Mouse (Mus musculus) frontal cortex, adult (tissue): ENCODE data around the gene Med21.

ENCODE experiments used
- ATAC-seq: cut with Nextera tagmentation; 2 replicates; pipeline ENCODE4 v1.9.2; 2017; ENCODE audit warnings: mild to moderate bottlenecking, moderate library complexity, mixed read lengths; ENCODE audit not compliant: low TSS enrichment

Gene Med21

DNA sequence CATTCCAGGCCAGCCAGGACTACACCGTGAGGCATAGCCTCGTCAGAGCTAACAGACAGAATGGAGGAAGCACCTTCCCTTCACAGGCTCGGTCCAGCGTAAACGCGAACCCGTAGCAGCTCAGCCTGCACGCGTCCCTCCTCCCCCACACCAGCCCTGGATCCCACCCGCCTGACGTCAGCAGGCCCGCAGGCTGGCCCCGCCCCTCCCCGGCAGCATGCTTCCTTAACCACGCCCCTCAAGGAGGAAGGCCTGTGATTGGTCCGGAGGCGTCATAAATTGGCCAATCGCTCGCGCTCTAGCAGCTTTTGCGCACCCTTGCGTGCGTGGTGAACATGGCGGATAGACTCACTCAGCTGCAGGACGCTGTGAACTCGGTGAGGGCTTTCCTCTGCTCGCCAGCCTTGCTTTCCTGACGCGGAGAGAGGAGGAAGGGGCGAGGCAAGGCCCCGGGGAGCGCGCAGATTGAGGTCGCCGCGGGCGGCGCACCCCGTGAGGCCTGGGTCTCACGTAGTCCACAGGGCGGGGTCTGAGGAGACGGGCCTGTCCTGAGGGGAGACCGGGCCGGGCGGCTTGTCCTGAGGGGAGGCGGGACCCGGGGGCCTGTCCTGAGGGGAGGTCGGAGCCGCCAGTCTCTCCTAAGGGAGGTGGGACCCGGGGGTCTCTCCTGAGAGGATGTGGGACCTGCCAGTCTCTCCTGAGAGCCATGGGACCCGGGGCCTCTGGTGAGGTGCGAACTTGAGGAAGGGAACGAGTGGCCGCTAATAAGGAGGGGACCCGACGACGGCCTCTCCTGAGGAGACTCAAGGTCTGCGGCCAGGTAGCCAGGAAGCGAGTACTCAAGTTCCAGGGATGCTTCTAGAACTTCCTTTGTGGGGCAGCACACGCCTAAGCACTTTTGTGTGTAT is at the start of gene Med21, which contains the start of gene Tm7sf3:
Gene Med21, plus strand, starts transcription at position 272 of the 908 bp plus-strand sequence.
Gene Tm7sf3, minus strand, starts transcription at position 549 of the 908 bp plus-strand sequence.
- ATAC-seq = peak; percentile 96

DNA sequence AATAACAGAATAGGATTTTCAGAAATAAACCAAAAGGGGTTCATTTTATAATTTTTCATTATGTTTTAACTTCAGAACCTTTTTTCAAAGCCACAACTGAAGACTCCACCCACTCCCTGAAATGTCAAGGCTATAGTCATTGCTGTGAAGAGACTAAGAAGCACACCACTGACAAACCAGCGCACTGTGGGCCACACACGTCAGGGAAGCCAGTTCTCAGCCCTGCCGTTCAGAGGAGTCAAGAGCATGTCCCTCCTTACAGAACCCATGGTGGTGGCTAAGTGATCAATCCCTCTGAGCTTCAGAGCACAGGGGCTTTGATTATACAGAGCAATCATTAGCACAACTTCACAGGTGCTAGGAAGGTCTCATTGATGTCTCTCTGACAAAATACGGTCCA is 39.7 kb upstream of the Med21 start:
- ATAC-seq = no peak; the same call in 1 of the 2 replicates

GRCm38 (mm10) chr6:146603651-146604050 is 38.7 kb upstream of the Med21 start:
- peak; percentile 7; the same call in 1 of the 2 replicates for ATAC-seq

- ATAC-seq = no peak
Measured at GRCm38 (mm10) chr6:146611385-146611784, 31.0 kb upstream of the Med21 start.

DNA sequence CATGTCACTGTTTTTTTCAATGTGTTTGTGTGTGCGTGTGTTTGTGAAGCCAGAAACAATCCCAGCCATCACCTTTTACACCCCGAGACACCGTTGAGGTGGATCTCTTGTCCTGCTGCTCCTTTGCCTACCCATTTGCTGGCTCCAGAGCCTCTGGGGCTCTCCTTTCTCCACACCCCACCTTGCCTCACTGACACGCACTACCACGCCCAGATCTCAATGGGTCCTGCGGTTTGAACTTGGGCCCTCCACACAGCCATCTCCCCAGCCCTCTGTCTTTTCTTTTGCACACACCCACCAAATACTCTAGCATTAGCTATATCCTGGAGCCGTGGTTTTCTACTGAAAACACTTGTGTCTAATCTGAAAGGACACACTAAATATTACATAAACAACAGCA is 30.4 kb upstream of the Med21 start:
- ATAC-seq = no peak

DNA sequence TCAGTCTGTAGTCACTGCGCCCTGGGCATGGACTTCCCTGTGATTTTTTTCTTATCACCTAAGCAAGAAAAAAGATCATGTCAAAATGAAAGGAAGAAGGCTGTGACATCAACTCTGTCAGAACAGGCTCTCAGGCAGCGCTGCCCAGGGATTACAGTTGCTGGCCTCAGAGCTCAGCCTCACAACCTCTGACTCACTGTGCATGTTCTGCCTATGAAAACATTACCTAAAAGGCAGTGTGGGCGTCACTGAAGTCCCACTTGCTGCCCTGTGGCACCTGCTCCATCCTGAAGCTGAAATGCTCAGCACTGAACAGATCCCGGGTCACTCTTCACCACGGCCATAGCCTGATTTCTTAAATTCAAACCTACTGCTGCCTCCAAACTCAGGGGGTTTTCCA is 29.6 kb upstream of the Med21 start:
- 0 out of 2 replicates have a peak, but pooled peaks have one; percentile 24 for ATAC-seq

- ATAC-seq = no peak
Measured at GRCm38 (mm10) chr6:146613907-146614306, 28.4 kb upstream of the Med21 start.

DNA sequence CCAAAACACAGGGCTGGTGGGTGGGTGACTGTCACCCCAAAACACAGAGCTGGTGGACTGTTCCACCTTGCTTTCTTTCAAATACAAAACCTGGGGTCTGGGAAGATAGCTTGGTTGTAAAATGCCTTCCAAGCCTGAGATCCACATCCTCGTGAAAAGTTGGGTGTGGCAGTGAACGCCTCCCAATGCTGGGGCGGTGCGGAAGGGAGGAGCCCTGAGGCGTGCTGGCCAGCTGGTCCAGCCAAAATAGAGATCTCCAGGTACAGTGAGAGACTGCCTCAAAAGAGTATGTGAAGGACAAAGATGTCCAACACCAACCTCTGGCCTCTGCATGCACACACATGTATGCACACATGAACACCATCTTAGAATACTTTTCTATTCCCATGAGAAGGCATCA is 27.8 kb upstream of the Med21 start:
- ATAC-seq = no peak

DNA sequence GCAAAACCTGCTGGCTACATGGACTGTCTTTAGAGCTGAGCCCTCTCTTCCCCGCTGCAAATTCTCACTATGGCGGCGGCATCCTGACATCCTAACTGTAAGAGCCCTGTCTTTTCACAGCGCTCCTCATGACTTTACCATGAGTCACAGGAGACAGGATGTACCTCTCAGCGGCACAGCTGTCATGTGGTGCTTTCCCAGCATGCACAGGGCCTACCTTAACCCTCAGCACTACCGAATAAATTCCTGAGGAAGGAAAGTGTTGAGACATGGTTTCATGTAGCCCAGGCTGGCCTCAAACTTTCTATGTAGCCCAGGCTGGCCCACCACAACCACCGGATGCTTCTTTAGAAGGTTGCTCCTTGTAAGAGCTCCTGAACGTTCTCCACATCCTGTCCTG is 26.5 kb upstream of the Med21 start:
- no peak for ATAC-seq

DNA sequence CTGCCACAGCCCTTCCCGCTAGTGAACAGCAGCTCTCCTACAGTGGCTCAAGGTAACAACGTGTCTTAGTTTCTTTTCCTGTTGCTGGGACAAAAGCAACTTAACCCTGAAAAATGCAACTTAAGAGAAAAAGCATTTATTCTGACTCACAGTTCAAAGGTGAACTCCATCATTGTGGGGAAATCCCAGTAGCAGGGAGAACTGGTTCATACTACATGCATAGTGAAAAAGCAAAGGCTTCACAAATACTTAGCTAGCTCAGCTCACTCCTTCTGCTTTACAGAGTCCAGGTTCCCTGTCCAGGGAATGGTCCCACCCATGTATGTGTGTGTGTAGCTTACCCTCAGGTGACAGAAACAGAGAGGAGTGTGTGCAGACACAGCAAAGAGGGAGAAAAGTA is 25.7 kb upstream of the Med21 start:
- ATAC-seq = no peak

GRCm38 (mm10) chr6:146628123-146628522 is 14.2 kb upstream of the Med21 start:
- ATAC-seq = no peak

- no peak for ATAC-seq
Measured at GRCm38 (mm10) chr6:146629781-146630756, 12.3 kb upstream of the Med21 start.

DNA sequence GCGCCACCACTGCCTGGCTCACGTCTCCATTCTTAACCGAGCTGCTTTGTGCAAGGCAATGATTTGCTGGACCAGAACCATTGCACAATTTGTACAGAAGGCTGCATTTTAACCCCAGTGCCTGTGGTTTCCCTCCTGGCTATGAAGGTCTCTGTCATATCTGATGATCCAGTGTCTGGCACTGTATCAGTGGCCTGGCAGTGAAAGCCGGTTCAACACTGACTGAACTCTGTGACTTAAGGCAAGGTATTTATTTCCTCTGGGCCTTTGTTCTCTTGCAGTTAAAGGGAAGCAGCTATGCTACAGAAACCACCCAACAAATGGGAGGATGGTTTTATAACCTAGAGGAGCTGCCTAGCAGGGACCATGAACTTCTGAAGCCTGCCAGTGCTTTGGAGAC is 11.4 kb upstream of the Med21 start:
- ATAC-seq = no peak

DNA sequence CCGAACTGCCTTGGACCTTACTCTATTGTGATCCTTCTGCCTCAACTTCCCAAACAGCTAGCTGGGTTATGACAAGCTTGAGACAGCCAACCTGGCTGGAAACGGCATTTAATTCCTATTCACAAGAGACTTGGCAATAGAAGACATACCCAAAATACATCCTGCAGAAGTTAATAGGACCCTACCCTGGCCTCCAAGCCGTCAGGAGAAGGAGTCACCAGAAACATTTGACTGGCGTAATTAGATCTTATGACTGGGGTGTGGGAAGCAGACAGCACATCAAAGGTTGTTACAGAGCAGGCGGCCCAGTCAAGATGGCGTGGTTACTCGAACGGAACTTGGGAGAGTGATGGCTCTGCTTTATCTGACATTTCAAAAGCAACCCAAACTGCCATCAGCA is 10.5 kb upstream of the Med21 start:
- ATAC-seq = no peak

DNA sequence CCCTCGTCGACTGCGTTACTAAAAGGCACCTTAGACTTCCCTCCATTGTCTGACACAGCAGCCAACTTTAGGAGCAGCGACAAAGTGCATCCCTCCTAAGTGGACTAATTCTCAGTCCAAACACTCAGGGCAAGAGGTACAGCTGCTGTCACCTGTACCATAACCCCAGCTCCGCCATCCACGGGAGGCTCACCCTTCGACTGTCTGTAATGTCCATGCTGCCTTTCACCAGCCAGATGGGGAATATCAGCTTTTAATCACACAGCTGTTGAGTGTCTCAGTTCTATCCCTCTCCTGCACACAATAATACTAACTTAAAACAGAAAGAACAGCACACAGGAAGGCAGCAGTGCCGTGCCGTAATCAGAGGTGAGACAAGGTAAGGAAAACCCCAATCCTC is 9.9 kb upstream of the Med21 start:
- ATAC-seq = no peak

DNA sequence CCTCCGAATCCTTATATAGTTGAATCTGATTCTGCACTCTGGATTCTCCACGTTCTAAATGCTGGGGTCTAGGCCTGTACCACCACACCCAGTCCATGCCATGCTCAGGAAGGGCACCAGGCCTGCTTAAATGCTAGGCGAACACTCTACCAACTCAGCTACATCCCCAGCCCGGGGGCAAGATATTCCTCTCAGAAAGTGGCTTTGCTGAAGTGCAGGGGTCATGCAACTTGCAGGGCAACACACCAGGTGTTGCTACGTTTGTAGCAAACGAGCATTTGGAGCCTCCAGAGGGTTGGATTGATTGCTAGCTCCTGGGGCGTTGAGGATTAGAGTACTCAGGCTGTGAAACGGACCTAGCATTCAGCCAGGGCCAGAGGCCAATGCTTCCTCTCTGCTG is 9.2 kb upstream of the Med21 start:
- ATAC-seq = no peak

DNA sequence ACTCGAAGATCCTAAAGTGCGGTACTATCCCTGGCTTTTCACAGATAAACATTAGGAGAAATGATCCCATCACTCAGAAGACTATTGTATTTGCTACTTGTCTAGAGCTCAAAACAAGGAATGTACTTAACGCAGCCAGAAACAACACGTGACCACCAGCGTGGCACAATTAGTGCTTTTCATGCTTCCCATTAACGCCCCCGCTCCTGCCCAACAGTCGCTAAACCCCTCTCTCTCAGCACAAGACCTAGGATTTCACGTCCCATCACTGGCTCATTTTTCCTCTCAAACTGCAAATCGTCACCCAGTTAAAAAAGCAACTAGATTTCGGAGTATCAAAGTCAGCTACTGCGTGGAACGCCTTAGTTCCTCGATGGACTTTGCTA is 8.7 kb upstream of the Med21 start:
- ATAC-seq = 0 out of 2 replicates have a peak, but pooled peaks have one; percentile 16

- peak; percentile 86 for ATAC-seq
Measured at GRCm38 (mm10) chr6:146634015-146634722, 8.2 kb upstream of the Med21 start.

- no peak for ATAC-seq
Measured at GRCm38 (mm10) chr6:146634759-146635606, 7.4 kb upstream of the Med21 start.

- no peak for ATAC-seq
Measured at GRCm38 (mm10) chr6:146636482-146636881, 5.9 kb upstream of the Med21 start.
